Mouse (Mus musculus) small intestine, adult 10 weeks (tissue): ENCODE results near the gene Klrc3. TPM values are rescaled to one million over a fixed set of nuclear protein-coding genes. Genes with fewer than 3 reads are reported as not detected.

Experiments
- polyA plus RNA-seq: library from polyadenylated mRNA; stranded (reverse); fragments of 350-450 nt; fragmentation: Illumina TruSeq; extraction: RNeasy Lipid Tissue Mini Kit (QIAGEN cat#74804); gene quantifications from one replicate; pipeline ENCODE4 v1.2.3, GENCODE M21; 2014; ENCODE audit warnings: low replicate concordance

The Klrc3 gene
- not detected for polyA plus RNA-seq

GRCm38 (mm10) chr6:129643237-129643636, at the start of gene Klrc3:
Klrc3 (minus strand) TSS chr6:129643337.

GRCm38 (mm10) chr6:129678873-129679272, 35.7 kb upstream of the Klrc3 start, which contains the start of gene Klrc1:
Klrc1 (minus strand) TSS chr6:129678973.

GRCm38 (mm10) chr6:129660589-129660988, 17.5 kb upstream of the Klrc3 start, which contains the start of gene Klrc2:
Klrc2 (minus strand) TSS chr6:129660689.

GRCm38 (mm10) chr6:129623735-129624134, 19.4 kb downstream of the Klrc3 start, which contains the start of gene Klrk1:
Klrk1 (minus strand) TSS chr6:129623864.

GRCm38 (mm10) chr6:129591508-129591907, 51.6 kb downstream of the Klrc3 start, which contains the start of gene Klrd1:
Klrd1 (plus strand) TSS chr6:129591782.

Other genes starting within 250 kb of the Klrc3 start
- gene Clec1b, start 246.0 kb downstream of the Klrc3 start, polyA plus RNA-seq: 10.4 TPM
- 6.2 TPM for gene Clec9a, start 234.5 kb downstream of the Klrc3 start, polyA plus RNA-seq
- 2.8 TPM for gene Clec1a, start 191.3 kb downstream of the Klrc3 start, polyA plus RNA-seq
- not detected for gene Olr1, start 136.2 kb downstream of the Klrc3 start, polyA plus RNA-seq
- gene Tmem52b, start 130.8 kb downstream of the Klrc3 start, polyA plus RNA-seq: not detected
- gene Gabarapl1, start 110.2 kb downstream of the Klrc3 start, polyA plus RNA-seq: 3.5 TPM
- 1.4 TPM for gene Klre1, start 65.4 kb downstream of the Klrc3 start, polyA plus RNA-seq
- 48.6 TPM for gene Klrd1, start 51.6 kb downstream of the Klrc3 start, polyA plus RNA-seq
- gene Klrk1, start 19.5 kb downstream of the Klrc3 start, polyA plus RNA-seq: 4.7 TPM
- 0.45 TPM for gene Klrc2, start 17.4 kb upstream of the Klrc3 start, polyA plus RNA-seq
- 1.2 TPM for gene Klrc1, start 35.6 kb upstream of the Klrc3 start, polyA plus RNA-seq
- gene Klri1, start 73.8 kb upstream of the Klrc3 start, polyA plus RNA-seq: 4.0 TPM
- 0.30 TPM for gene Klri2, start 97.1 kb upstream of the Klrc3 start, polyA plus RNA-seq
- 7.3 TPM for gene Gm156, start 140.9 kb upstream of the Klrc3 start, polyA plus RNA-seq
- not detected for gene Gm17631, start 219.3 kb upstream of the Klrc3 start, polyA plus RNA-seq
- gene Klra17, start 233.3 kb upstream of the Klrc3 start, polyA plus RNA-seq: 9.5 TPM